Mouse (Mus musculus) intestine, embryonic 16.5 days (tissue): Measurements from ENCODE around the gene Polr2m. TPM values are rescaled to one million over a fixed set of nuclear protein-coding genes. Genes with fewer than 3 reads are reported as not detected.

Experiments used
- ATAC-seq: fragments of 200-750 bp; cut with Nextera tagmentation; 2 replicates; pipeline ENCODE4 v1.8.0; 2017; ENCODE audit warnings: moderate TSS enrichment, moderate library complexity
- H3K27ac ChIP-seq: fragments of 300-500 bp; sonication (generic); 2 replicates; pipeline ENCODE4 v1.5.1; 2014; ENCODE audit warnings: mild to moderate bottlenecking, low read length
- H3K27me3 ChIP-seq: fragments of 300-500 bp; sonication (generic); replicated peaks from 2 replicates; pipeline ENCODE4 v1.6.1; 2014; ENCODE audit warnings: low read length, control low read depth, mixed read lengths; ENCODE audit not compliant: control insufficient read depth, insufficient read depth
- H3K36me3 ChIP-seq: fragments of 300-500 bp; sonication (generic); 2 replicates; pipeline ENCODE4 v1.6.1; 2014; ENCODE audit warnings: low read length, control low read depth; ENCODE audit not compliant: control insufficient read depth, insufficient read depth
- H3K4me1 ChIP-seq: fragments of 300-500 bp; sonication (generic); 2 replicates; pipeline ENCODE4 v1.6.1; 2014; ENCODE audit warnings: low read length, control low read depth, mixed read lengths; ENCODE audit not compliant: control insufficient read depth, insufficient read depth
- H3K4me2 ChIP-seq: fragments of 300-500 bp; sonication (generic); 2 replicates; pipeline ENCODE4 v1.6.1; 2014; ENCODE audit warnings: low read depth, low read length, control low read depth
- H3K4me3 ChIP-seq: fragments of 300-500 bp; sonication (generic); 2 replicates; pipeline ENCODE4 v1.5.1; 2014; ENCODE audit warnings: mild to moderate bottlenecking, low read length
- H3K9ac ChIP-seq: fragments of 300-500 bp; sonication (generic); 2 replicates; pipeline ENCODE4 v1.6.1; 2014; ENCODE audit warnings: low read depth, low read length
- H3K9me3 ChIP-seq: fragments of 300-500 bp; sonication (generic); 2 replicates; pipeline ENCODE4 v1.6.1; 2016; ENCODE audit warnings: low read length, control low read depth; ENCODE audit not compliant: control insufficient read depth
- WGBS: fragments of 180-500 bp; shearing (Covaris S2); extraction: QIAGEN DNeasy Blood & Tissue Kit; methylation state at CpG from one replicate; pipeline ENCODE4 v1.1.7; 2014; 5-methylcytosine and 5-hydroxymethylcytosine counted together
- polyA plus RNA-seq: library from polyadenylated mRNA; unstranded; fragments of >200 nt; fragmentation: Nextera tagmentation; extraction: Ambion mirVana; gene quantifications from 2 replicates; pipeline ENCODE4 v1.2.1, GENCODE M21; 2015

Polr2m gene
- polyA plus RNA-seq, 1 experiment from 2014 or later, result 300 TPM

DNA sequence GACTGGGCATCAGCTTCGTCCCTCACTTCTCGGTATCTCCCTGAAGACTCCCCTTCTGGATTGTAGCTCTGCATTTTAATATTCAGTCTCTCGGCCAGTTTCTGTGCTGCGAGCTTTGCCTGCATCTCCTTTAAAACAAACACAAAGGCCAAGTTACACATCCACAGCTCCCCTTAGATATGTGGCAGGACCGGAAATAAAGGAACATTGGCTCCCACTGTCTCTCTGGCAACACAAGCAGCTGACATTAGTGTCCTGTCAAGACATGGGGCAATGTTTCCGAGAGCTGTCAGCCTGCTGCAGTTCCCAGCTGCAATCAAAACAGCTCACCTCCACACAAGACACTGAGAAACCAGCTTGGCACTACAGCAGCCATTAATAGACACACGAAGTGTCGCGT is 6.3 kb downstream of the Polr2m start:
- WGBS, result 94% methylated on average over 9 of the region's 9 CpGs
- Histone ChIP-seq H3K27ac (no peak overlapping the region), H3K36me3 (peaks cover 59% of the 10 kb centered on the region)

DNA sequence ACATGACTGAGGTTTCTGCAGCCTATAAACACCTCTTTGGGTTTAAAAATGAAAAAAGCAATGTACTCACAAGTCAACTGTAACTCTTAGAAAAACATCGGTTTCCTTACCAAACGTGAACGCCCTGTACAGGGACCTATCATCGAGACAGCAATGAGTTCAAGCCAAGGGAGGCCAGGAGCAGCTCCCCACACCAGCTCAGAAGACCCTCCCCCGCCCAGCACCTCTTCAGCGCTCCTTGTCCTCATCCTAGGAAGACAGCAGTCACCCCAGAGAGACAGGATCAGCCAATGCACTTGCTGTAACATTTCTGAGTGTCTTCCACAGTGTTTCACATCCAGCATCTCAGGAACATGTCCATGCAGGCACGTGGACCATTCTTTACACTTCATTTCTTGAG is 7.1 kb downstream of the Polr2m start:
- H3K4me2 ChIP-seq, result no peak overlapping the region
- peaks cover 59% of the 10 kb centered on the region for H3K36me3 ChIP-seq
- no peak overlapping the region for H3K9ac ChIP-seq
- no peaks in the 10 kb centered on the region for H3K27me3 ChIP-seq
- WGBS, result 94% methylated on average over 7 of the region's 7 CpGs
- no peaks in the 10 kb centered on the region for H3K4me1 ChIP-seq
- H3K4me3 ChIP-seq, result no peak overlapping the region
- no peak overlapping the region for H3K27ac ChIP-seq
- no peaks in the 10 kb centered on the region for H3K9me3 ChIP-seq
- no peak for ATAC-seq

More for the DNA sequence above, 6.3 kb downstream of the Polr2m start:
- Histone ChIP-seq H3K4me1 (no peaks in the 10 kb centered on the region), H3K4me3 (no peak overlapping the region), H3K4me2 (no peak overlapping the region), H3K27me3 (no peaks in the 10 kb centered on the region), H3K9me3 (no peaks in the 10 kb centered on the region), H3K9ac (no peak overlapping the region)
- ATAC-seq, result no peak

DNA sequence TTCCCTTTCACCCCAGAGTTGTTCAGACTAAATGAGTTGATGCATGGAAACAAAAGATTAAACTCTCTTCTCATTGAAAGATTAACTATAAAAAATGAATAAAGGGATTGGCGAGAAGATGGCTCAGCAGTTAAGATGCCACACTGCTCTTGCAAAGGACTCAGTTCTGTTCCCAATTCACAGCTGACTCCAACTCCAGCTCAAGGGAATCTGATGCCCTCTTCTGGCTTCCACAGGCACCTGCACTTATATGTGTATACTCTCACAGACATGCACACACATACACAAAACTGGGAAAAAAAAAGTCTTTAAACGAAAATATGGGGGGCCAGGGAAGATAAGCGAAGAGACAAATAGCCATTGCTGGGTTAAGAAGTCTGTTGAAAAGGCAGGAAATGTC is 9.1 kb downstream of the Polr2m start:
- no peaks in the 10 kb centered on the region for H3K27me3 ChIP-seq
- no peak overlapping the region for H3K27ac ChIP-seq
- WGBS, result 98% methylated on average over 3 of the region's 3 CpGs
- no peak overlapping the region for H3K4me3 ChIP-seq
- no peak overlapping the region for H3K4me2 ChIP-seq
- H3K4me1 ChIP-seq, result no peaks in the 10 kb centered on the region
- ATAC-seq, result no peak
- H3K9me3 ChIP-seq, result no peaks in the 10 kb centered on the region
- H3K9ac ChIP-seq, result no peak overlapping the region
- peaks cover 51% of the 10 kb centered on the region for H3K36me3 ChIP-seq

DNA sequence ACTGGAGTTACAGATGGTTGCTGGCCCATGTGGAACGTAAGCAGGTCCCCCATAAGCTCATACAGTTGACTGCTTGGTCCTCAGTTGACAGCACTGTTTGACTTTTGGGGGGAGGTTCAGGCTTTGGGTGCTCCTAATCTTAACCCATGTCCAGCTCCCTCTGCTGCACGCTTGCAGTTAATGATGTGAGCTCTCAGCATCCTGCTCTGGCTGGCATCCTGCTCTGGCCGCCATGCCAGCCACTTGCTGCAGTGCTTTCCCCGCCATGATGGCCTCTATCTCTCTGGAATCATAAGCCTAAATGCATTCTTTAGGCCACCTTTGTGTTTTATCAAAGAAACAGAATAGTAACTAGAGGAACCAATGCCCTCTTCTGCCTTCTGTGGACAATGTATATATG is 10.2 kb downstream of the Polr2m start:
- no peaks in the 10 kb centered on the region for H3K9me3 ChIP-seq
- no peaks in the 10 kb centered on the region for H3K27me3 ChIP-seq
- no peak overlapping the region for H3K9ac ChIP-seq
- H3K36me3 ChIP-seq, result peaks cover 41% of the 10 kb centered on the region
- WGBS, result 94% methylated on average over 4 of the region's 4 CpGs
- no peak overlapping the region for H3K4me2 ChIP-seq
- H3K4me3 ChIP-seq, result no peak overlapping the region
- no peak overlapping the region for H3K27ac ChIP-seq
- no peaks in the 10 kb centered on the region for H3K4me1 ChIP-seq
- no peak for ATAC-seq

DNA sequence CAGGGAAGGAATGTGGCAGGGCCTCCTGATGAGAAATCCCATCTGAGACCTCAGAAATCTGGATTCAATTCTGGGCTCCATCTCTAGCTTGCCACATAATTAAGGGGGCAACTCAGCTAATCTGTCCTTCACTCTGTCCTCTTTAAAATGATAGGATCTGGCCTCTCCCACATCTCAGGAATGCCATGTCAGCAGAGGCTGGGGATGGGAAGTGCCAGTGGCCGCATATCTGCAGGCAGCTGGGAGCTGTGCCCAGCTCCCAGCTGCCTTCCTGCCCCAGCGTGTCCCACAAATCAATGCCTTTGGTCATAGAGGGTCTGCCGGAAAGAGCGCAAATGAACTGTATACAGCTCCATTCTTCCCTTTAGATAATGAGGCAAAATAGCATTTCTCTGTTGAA is 18.3 kb downstream of the Polr2m start:
- no peak for ATAC-seq

DNA sequence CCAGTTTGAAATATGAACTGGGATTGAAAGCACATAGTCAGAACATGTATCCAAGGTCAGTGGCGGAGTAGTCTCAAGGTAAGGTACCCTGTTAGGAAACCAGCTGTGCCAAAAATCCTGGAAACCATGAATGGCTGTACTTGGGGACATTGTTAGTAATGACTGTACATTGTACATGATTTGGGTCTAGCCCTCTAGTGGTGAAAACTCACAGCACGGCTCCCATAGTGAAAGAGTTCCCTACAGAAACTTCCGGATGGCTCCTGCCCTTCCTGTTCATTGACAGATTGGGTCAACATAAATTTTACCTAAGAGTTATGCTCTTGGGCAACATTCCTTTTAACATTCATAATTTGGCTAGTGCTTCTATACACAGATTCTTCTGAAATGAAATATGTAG is 19.6 kb downstream of the Polr2m start:
- no peak overlapping the region for H3K4me2 ChIP-seq

More for the DNA sequence above, 18.3 kb downstream of the Polr2m start:
- 61% methylated on average over 4 of the region's 4 CpGs for WGBS
- no peak overlapping the region for H3K4me2 ChIP-seq
- no peak overlapping the region for H3K9ac ChIP-seq
- no peak overlapping the region for H3K4me3 ChIP-seq
- no peaks in the 10 kb centered on the region for H3K4me1 ChIP-seq
- H3K27me3 ChIP-seq, result no peaks in the 10 kb centered on the region
- no peaks in the 10 kb centered on the region for H3K9me3 ChIP-seq
- H3K36me3 ChIP-seq, result no peaks in the 10 kb centered on the region
- H3K27ac ChIP-seq, result no peak overlapping the region

GRCm38 (mm10) chr9:71463072-71463667 is 22.6 kb downstream of the Polr2m start:
- no peaks in the 10 kb centered on the region for H3K4me1 ChIP-seq
- no peak for ATAC-seq
- WGBS, result 56% methylated on average over 13 of the region's 13 CpGs
- no peaks in the 10 kb centered on the region for H3K27me3 ChIP-seq
- H3K9me3 ChIP-seq, result no peaks in the 10 kb centered on the region
- no peak overlapping the region for H3K4me3 ChIP-seq
- H3K27ac ChIP-seq, result no peak overlapping the region
- H3K9ac ChIP-seq, result no peak overlapping the region
- H3K36me3 ChIP-seq, result no peaks in the 10 kb centered on the region
- H3K4me2 ChIP-seq, result no peak overlapping the region

More for the DNA sequence above, 19.6 kb downstream of the Polr2m start:
- no peak overlapping the region for H3K27ac ChIP-seq
- H3K36me3 ChIP-seq, result no peaks in the 10 kb centered on the region
- H3K27me3 ChIP-seq, result no peaks in the 10 kb centered on the region
- ATAC-seq, result no peak
- no peaks in the 10 kb centered on the region for H3K4me1 ChIP-seq
- WGBS, result 75% methylated on average over 3 of the region's 3 CpGs
- no peaks in the 10 kb centered on the region for H3K9me3 ChIP-seq
- no peak overlapping the region for H3K9ac ChIP-seq
- H3K4me3 ChIP-seq, result no peak overlapping the region

DNA sequence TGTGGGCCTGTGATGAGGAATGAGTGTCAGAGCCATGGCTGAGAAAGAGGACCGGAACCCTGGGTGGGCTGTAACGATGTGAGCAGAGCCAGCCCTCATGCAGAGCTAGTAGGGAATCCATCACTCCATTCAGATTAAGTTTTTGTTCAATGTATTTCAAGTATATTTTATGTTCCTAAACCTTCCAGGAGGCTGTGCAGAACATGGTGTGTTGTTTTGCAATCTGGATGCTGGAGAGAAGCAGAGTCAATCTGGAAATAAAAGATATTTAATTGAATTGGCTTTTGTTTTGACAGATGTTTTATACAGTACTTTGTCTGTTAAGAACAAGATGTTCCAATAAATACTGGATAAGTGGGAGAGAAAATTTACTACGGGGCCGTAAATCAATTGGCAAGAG is 29.0 kb downstream of the Polr2m start:
- Histone ChIP-seq H3K4me2 (no peak overlapping the region), H3K9me3 (no peaks in the 10 kb centered on the region), H3K27ac (no peak overlapping the region), H3K36me3 (no peaks in the 10 kb centered on the region), H3K4me1 (no peaks in the 10 kb centered on the region), H3K27me3 (no peaks in the 10 kb centered on the region), H3K4me3 (no peak overlapping the region), H3K9ac (no peak overlapping the region)
- ATAC-seq, result no peak
- WGBS, result 46% methylated on average over 4 of the region's 4 CpGs

GRCm38 (mm10) chr9:71453917-71454316 is 31.8 kb downstream of the Polr2m start:
- no peak overlapping the region for H3K4me2 ChIP-seq

GRCm38 (mm10) chr9:71453352-71453751 is 32.4 kb downstream of the Polr2m start:
- H3K4me1 ChIP-seq, result no peaks in the 10 kb centered on the region
- H3K4me2 ChIP-seq, result no peak overlapping the region
- no peak for ATAC-seq
- 78% methylated on average over 5 of the region's 5 CpGs for WGBS
- no peaks in the 10 kb centered on the region for H3K27me3 ChIP-seq
- no peaks in the 10 kb centered on the region for H3K36me3 ChIP-seq
- H3K9ac ChIP-seq, result no peak overlapping the region
- H3K27ac ChIP-seq, result no peak overlapping the region
- H3K4me3 ChIP-seq, result no peak overlapping the region
- H3K9me3 ChIP-seq, result no peaks in the 10 kb centered on the region

More at GRCm38 (mm10) chr9:71453917-71454316, 31.8 kb downstream of the Polr2m start:
- Histone ChIP-seq H3K9ac (no peak overlapping the region), H3K27me3 (no peaks in the 10 kb centered on the region), H3K27ac (no peak overlapping the region), H3K36me3 (no peaks in the 10 kb centered on the region), H3K4me1 (no peaks in the 10 kb centered on the region), H3K4me3 (no peak overlapping the region), H3K9me3 (no peaks in the 10 kb centered on the region)
- no peak for ATAC-seq
- 67% methylated on average over 5 of the region's 5 CpGs for WGBS
